Mouse (Mus musculus): ENCODE results near the gene Gm4353.

DNA sequence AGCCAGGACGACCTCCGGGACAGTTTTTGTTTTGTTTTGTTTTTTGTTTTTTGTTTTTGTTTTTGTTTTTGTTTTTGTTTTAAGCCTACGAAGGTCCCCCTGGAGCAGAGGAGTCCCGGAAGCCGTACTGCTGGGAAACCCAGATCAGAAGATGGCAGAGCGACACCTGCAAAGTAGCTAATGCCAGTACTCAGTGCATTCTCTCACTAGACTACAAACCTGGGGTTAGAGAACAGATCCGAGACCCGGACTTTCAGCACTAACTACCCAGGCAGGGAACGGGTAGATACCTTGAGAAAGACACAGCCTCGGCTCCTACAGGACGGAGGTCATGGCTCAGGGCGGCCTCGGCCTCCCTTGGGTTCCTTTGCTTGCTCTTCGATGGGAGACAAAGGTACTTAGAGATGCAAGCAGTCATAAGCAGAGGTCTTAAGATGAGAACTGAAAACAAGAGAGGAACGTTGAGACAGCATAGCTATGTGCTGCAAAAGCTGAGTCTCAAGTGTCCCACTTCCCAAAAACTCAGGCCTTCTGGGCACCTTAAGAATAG is 43.9 kb downstream of the Gm4353 start:
- no peak for TF ChIP-seq POLR2A (IDR thresholded peaks at IDR 0.05; ENCODE audit: low read depth, low read length)
- TF ChIP-seq CTCF (IDR thresholded peaks at IDR 0.05; ENCODE audit: extremely low read depth, insufficient read depth, insufficient read length, insufficient replicate concordance) = no peak

Data from spleen, adult 2 months (tissue).